Mouse (Mus musculus): ENCODE results near the gene Hoxc8. TPM values are rescaled to one million over a fixed set of nuclear protein-coding genes. Genes with fewer than 3 reads are reported as not detected.

Hoxc8 gene
- total and polyA plus RNA-seq, 3 experiments = 0.31 to 1.7 TPM; not detected in 1

DNA sequence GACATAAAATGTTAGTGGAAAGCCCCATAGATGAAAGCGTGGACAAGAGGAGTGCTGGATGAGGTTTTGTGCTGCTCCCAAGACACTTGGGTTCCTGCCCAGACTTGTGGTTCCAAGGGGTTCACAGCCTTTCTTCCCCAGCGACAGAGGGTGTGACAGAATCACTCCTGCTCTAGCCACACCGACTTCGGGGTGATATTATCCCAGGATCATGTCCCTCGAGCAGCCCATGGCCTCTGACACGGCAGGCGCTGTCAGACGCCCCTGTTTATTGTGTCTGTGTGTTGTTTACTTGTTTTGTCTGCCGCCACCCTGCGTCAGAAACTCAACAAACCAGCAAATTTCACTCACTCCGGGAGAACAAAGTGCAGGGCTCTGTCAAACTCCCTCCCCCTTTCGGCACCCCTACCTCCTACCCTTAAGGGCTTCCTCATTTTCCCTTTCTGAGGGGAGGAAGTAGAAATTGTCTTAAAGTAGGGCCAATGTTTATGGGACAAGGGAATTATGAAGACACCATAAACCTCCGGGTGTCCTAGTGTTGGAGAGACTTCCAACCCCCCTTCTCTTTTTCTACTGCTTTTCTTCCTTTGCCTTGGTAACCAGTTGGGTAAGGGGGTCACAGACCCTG lies 12.5 kb downstream of the Hoxc8 start (continued):
- TF ChIP-seq MAFK (IDR thresholded peaks at IDR 0.05; ENCODE audit: borderline replicate concordance, low read depth, low read length) (no peak), TBP (IDR thresholded peaks at IDR 0.05; ENCODE audit: low read depth, low read length) (peak; percentile 59; the same call in 1 of the 2 replicates), MYC (IDR thresholded peaks at IDR 0.05; ENCODE audit: low read depth, low read length) (0 out of 2 replicates have a peak, but pooled peaks have one; percentile 30), ZC3H11A (IDR thresholded peaks at IDR 0.05; ENCODE audit: low read depth, low read length) (no peak), NRF1 (IDR thresholded peaks at IDR 0.05; ENCODE audit: insufficient read depth, low read depth, low read length, poor library complexity, severe bottlenecking) (0 out of 2 replicates have a peak, but pooled peaks have one; percentile 10)

DNA sequence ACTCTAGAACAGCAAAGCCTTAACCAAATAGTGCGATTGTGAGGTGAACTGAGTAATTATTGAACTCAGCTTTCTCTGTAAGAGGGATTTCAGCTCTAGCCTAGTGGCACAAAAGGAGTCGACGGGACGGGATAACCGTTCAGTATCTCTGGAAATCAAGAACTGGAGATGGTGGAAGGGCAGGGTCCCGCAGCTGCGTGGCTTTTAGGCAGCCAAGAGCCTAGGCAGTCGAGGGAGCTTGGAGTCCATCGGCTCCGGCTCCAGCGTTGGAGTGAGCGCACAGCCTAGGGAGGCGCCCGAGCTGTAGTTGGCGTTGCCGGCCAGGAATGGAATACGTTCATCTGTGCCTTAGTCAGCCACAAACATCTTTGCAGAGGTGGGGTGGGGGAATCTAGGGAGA lies 14.9 kb downstream of the Hoxc8 start:
- Histone ChIP-seq H3K27me3 (ENCODE audit: control insufficient read depth in 1 of 2, insufficient read depth in 2 of 2, low read length in 2 of 2) (no peaks in the 10 kb centered on the region), H3K79me2 (ENCODE audit: control insufficient read depth, insufficient read depth, low read length, poor library complexity) (peaks cover 23% of the 10 kb centered on the region), H3K36me3 (ENCODE audit: control insufficient read depth in 1 of 2, insufficient read depth in 2 of 2, low read length in 2 of 2) (peaks cover 0 to 36% of the 10 kb centered on the region in 2 experiments; a peak in 2 of 4 replicates), H3K27ac (ENCODE audit: control insufficient read depth, low read depth, low read length) (no peak overlapping the region), H3K9ac (ENCODE audit: control insufficient read depth, low read depth, low read length, poor library complexity, severe bottlenecking) (no peak overlapping the region), H3K9me3 (replicated peaks; ENCODE audit: insufficient read depth, low read length) (no peaks in the 10 kb centered on the region), H3K4me1 (ENCODE audit: control insufficient read depth in 1 of 2, insufficient read depth in 2 of 2, low read length in 2 of 2) (peaks cover 24 to 43% of the 10 kb centered on the region in 2 experiments), H3K4me3 (ENCODE audit: control insufficient read depth in 1 of 2, insufficient read depth in 1 of 2, low read depth in 2 of 2, low read length in 2 of 2) (no peak overlapping the region)
- DNase-seq (ENCODE audit: low read depth, low spot score) = no peak
- no peak for TF ChIP-seq HCFC1 (IDR thresholded peaks at IDR 0.05; ENCODE audit: low read depth, low read length)
- TF ChIP-seq KAT2A (conservative IDR thresholded peaks at IDR 0.05; ENCODE audit: low read depth, low read length) = no peak
- TF ChIP-seq MAFK (IDR thresholded peaks at IDR 0.05; ENCODE audit: borderline replicate concordance, low read depth, low read length) = no peak
- no peak for TF ChIP-seq USF1 (IDR thresholded peaks at IDR 0.05; ENCODE audit: low read depth, low read length)
- TF ChIP-seq SMC3 (IDR thresholded peaks at IDR 0.05; ENCODE audit: low read depth, low read length) = no peak
- TF ChIP-seq UBTF (IDR thresholded peaks at IDR 0.05; ENCODE audit: borderline replicate concordance, insufficient read depth, low read depth, low read length) = no peak
- TF ChIP-seq MAX (IDR thresholded peaks at IDR 0.05; ENCODE audit: low read length) = no peak
- no peak for TF ChIP-seq TAL1 (IDR thresholded peaks at IDR 0.05; ENCODE audit: low read length)
- TF ChIP-seq ETS1 (IDR thresholded peaks at IDR 0.05; ENCODE audit: low read depth, low read length) = no peak
- no peak for TF ChIP-seq CTCF (IDR thresholded peaks at IDR 0.05 in 2 of 3, conservative IDR thresholded peaks at IDR 0.05 in 1 of 3; ENCODE audit: control insufficient read depth in 1 of 3, insufficient read depth in 1 of 3, low read depth in 2 of 3, low read length in 3 of 3, poor library complexity in 1 of 3, severe bottlenecking in 1 of 3)
- no peak for TF ChIP-seq MEF2A (IDR thresholded peaks at IDR 0.05; ENCODE audit: extremely low read depth, insufficient replicate concordance, low read depth, low read length, poor library complexity, severe bottlenecking)
- TF ChIP-seq POLR2AphosphoS2 (IDR thresholded peaks at IDR 0.05; ENCODE audit: low read length) = no peak
- TF ChIP-seq MXI1 (IDR thresholded peaks at IDR 0.05; ENCODE audit: low read depth, low read length) = no peak
- TF ChIP-seq ZC3H11A (IDR thresholded peaks at IDR 0.05; ENCODE audit: low read depth, low read length) = no peak
- no peak for TF ChIP-seq MYC (IDR thresholded peaks at IDR 0.05; ENCODE audit: low read depth, low read length)
- no peak for TF ChIP-seq EP300 (IDR thresholded peaks at IDR 0.05; ENCODE audit: low read depth in 1 of 2, low read length in 2 of 2)
- TF ChIP-seq CHD2 (IDR thresholded peaks at IDR 0.05; ENCODE audit: low read length) = no peak
